Mouse (Mus musculus) cerebellum, adult (tissue): ENCODE measurements around the gene Wdr18.

Experiments
- ATAC-seq: cut with Nextera tagmentation; 2 replicates; pipeline ENCODE4 v1.9.2; 2017; ENCODE audit warnings: mild to moderate bottlenecking, moderate library complexity, mixed read lengths; ENCODE audit not compliant: insufficient number of reproducible peaks, low FRiP score, low TSS enrichment

Wdr18 gene

DNA sequence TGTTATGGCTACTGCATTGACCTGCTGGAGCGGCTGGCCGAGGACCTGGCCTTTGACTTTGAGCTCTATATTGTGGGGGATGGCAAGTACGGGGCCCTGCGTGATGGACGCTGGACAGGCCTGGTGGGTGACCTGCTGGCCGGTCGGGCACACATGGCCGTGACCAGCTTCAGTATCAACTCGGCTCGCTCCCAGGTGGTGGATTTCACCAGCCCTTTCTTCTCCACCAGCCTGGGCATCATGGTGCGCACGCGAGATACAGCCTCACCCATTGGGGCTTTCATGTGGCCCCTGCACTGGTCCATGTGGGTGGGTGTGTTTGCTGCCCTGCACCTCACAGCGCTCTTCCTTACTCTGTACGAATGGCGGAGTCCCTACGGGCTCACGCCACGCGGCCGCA is 14.1 kb downstream of the Wdr18 start:
- ATAC-seq = no peak

DNA sequence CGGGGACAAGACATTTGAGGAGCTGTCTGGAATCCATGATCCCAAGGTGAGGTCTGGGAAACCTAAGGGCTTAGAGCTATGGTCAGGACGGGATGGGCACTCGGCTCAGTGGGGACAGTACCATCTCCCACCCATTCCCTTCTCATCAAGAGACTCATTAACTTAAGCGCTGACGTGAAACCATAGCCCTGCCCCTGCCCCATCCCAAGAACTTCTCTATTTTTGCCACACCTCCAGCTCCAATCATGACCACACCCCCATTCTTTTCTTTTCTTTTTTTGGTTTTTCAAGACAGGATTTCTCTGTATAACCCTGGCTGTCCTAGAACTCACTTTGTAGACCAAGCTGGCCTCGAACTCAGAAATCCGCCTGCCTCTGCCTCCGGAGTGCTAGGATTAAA is 14.7 kb downstream of the Wdr18 start:
- ATAC-seq = no peak

DNA sequence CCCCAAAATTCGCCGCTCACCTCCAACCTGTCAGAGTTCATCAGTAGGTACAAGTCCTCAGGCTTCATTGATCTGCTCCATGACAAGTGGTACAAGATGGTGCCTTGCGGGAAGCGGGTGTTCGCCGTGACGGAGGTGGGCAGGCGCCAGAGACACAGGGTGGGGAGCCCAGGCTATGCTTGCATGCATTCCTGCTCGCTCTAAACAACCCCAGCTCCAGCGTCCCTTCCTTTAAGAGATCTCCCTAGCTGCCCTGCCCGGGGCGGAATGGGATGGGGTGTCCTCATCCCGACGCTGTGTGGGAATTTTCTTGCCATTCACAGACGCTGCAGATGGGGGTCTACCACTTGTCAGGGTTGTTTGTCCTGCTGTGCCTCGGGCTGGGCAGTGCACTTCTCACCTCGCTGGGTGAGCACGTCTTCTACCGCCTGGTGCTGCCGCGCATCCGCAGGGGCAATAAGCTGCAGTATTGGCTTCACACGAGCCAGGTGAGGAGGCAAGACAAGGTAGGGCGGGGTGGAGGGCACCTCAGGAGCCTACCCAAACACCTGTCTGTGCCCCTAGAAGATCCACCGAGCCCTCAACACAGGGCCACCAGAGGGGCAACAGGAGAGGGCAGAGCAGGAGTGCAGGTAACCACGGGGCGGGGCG is 16.2 kb downstream of the Wdr18 start:
- ATAC-seq = no peak

DNA sequence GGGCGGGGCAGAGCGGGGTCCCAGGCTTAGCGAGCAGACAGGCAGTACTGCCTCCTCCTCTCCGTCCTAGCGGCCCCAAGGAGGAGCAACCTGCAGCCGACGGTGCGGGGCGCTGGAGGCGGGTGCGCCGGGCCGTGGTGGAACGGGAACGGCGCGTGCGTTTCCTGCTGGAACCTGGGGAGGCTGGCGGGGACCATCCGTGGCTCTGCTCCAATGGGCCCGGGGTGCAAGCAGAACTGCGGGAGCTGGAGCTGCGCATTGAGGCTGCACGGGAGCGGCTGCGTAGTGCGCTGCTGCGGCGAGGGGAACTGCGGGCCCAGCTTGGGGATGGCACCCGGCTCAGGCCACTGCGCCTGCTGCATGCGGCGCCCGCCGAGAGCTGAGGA is 16.8 kb downstream of the Wdr18 start:
- ATAC-seq = no peak

DNA sequence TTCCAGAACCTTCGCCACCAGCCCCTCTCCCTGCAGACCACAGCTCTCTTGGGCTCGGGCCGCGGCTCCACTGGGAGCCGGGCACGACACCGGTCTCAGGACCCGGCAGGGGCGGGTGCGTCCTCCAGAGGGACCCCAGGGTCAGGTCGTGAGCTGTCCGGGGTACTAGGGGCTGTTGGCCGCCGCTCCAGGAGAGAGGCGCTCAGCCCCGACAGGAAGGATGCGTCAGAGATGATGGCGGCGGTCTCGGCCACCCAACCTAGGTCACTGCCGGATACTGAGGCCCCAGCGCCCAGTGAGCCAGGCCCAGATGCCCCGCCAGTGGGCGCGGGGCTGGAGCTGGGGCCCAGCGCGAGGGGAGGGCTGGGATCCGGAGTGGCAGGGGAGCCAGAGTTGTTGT is 17.4 kb downstream of the Wdr18 start:
- no peak for ATAC-seq

DNA sequence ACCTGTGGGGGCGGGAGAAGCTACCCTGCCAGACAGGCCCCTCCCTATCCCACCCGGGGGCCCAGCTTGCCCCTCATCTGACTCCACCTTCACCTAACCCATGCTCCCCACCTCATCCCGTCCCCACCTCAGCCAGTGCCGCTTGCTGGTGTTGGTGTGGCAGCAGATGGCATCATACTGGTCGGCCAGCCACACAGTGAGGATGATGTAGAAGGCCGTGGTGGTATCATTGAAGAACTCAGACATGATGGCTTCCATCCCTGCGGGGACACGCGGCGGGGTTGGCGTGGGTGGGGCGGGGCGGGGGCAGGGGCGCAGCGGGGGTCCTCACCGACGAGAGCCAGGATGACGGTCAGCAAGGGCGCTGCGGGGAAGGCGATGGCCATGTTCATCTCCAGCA is 18.1 kb downstream of the Wdr18 start:
- no peak for ATAC-seq

DNA sequence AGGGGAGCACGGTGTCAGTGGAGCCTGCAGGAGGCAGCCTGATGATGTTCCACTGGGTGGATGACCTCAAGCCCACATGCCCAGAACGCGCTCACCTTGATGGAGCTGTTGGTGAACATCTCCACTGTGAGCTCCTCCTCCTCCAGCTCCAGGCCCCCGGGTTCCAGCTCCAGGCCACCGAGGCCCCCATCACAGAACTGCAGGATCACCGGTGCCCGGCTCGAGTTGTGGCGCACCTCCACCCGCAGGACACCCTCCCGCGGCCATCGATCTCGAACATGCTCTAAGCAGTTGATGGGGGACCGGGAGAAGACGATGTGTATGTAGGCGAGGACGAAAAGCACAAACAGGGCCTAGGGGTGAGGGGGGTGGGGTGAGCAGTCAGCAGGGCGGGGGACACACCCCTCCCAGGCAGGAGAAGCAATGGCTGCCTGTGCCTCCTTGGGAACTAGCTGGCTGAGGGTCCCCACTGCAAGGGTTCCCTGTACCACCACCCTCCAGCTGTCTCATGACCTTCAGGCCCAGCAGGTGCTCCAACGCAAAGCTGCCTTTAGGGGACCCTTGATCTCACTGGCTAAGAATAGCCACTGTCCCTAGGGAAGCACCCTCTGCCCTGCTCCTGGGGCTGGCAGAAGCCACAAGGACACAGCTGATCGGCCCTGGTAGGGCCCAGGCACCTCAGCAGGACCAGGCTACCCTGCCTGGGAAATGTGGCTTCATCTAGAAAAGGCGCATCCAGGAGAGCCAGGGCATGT is 19.6 kb downstream of the Wdr18 start:
- no peak for ATAC-seq

DNA sequence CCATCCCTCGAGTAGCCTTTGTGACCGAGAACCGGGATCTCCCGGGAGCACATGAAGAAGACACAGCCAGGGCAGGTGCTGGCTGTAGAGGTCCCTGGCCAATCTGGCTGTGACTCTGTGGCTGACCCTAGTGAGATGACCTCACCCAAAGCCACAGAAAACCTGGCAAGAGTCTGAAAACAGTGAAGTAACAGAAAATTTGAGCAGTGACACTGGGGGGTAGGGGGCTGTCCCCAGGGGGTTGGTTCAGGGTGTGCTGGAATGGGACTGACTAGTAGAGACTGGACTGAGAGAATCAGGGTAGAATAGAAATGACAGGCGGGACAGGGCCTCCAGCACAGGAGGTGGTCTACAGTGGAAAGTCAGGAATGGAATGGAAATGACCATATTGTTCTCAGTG is 23.3 kb downstream of the Wdr18 start:
- no peak for ATAC-seq

DNA sequence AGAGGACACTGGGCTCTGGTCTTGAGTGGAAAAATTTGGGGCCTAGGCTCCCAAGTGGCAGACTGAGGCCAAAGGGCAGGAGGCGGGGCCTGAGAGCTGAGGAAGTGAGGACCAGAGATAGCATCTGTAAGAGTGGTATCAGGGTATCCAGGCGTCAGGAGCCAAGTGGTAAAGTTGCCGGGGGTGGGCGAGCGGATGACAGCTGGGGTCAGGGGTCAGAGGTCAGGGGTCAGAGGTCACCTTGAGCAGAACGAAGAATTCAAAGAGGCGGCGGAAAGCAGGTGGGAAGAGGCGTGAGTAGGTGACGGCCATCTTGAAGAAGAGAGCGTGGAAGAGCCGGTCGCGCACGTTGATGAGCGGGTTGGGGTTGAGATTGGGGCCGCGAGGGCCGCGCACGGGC is 23.7 kb downstream of the Wdr18 start:
- no peak for ATAC-seq

DNA sequence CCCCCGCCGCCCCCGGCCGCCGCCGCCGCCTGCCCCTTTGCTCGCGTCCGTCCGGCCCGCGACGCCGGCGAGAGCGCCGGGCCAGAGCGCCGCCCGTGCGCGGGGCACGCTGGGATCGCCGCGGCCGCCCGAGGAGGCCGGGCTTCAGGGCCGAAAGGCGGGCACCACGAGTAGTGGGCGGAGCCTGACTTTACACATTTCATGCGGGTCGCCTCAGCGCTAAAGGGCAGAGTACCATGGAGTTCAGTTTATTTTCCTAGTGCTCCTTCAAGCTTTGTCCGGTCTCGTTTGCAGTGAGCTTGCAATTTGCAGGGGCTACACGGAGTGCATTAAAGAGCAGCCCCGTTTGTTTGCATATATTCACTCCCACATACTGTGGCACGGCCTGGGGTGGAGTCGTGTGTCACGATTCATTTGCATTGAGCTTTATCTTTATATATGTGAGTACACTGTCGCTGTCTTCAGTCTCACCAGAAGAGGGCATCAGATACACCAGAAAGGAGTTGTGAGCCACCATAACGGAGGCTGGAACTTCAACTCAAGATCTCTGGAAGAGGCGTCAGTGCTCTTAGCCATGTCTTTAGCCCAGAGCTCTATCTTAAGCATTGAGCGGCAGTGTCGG is 24.4 kb downstream of the Wdr18 start, which contains the start of gene Tmem259:
Tmem259 (minus strand) TSS at position 136 of the 622 bp plus-strand sequence.
- ATAC-seq = peak; percentile 29

DNA sequence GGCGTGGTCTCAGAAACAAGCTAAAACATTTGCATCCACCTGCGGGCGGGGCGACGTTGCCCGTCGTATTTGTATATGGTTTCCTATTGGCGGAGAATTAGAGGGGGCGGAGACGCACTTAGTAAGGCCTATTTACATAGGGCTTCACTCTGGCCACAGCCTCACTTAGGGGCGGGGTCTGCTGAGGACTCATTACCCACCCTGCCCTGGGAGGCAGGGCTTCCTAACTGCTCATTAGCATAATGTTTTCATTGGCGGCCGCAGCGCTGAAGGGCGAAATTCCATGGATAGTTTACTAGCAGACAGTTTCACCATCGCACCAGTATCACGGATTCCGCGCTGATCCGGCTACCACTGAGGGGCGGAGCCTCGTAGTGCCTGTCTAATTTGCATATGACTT is 24.9 kb downstream of the Wdr18 start:
- ATAC-seq = peak; percentile 75

DNA sequence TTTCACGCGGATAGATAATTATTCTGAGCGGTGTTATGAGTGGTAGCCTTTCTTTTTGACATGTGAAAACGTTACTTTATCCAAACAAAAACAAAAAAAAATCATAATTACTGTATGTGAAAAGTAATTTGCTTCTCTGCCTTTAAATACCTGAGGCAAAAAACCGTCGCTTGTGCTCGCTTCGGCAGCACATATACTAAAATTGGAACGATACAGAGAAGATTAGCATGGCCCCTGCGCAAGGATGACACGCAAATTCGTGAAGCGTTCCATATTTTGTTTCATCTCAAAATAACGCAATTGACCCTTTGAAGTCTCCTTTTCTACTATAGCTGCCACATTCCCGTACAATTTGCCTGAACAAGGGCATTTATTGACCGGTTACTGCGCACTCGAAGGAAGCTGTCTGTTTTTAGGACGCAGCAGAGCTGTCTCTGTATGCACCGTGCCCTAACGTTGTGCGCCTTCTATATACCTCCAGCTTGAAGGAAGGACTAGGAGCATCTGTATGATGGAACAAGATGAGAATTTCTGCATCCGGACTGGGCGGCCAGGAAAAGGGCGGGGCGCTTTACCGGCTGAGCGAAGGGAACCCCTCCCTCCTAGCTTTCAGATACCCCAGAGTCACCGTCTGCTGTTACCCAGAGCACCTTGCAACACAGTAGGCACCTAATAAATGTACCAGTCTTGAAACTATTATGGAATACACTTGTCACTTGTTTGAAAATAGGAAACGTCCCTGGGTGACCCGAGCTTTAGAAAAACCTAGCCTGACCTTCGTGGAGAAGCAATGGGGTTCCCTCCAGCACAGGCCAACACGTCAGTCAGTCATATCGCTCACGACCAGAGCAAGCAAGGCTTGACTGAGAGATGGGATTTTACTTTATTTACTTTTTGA is 25.6 kb downstream of the Wdr18 start:
- ATAC-seq = peak; percentile 11; the same call in 1 of the 2 replicates

DNA sequence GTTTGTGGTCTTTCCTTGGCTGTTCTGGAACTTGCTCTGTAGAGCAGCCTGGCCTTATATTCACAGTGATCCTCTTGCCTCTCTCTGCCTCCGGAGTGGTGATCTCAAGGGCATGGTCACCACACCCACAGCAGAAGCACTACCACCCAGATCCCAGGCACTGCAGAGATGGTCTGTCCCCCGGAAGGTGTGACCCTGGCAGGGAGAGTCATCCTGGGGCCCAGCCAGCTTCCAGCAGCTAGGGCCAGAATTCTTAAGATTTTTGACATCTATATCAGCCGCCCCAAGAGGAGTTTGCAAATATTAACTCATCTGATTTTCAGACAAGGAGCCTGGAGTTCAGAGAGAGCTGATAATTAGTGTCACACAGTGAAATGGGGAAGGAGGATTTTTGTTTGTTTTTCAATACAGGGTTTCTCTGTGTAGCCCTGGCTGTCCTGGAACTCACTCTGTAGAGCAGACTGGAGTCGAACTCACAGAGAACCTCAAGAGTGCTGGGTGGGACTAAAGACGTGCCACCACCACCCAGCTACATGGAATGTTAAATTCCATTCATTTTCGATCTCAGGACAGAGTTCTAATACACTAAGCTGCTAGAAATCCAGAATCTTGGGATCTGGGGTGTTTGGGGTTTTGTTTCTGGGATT is 26.4 kb downstream of the Wdr18 start:
- ATAC-seq = no peak

DNA sequence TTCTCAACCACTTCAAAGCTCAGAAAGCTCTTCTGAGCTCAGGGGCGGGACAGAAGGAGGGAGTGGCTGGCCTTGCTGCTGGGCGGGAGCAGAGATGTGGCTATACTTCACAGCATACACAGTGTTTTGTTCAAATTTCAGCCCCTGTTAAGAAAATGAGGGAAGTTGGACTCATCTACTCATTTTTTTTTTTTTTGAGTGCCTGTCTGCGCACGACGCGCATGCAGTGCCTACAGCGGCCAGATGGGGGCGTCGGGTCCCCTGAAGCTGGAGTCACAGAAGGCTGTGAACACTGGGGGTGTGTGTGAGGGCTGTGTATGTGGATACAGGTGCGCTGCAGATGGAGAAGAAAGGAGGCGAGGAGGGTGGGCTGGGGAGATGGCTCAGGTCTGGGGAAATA is 27.0 kb downstream of the Wdr18 start:
- no peak for ATAC-seq

DNA sequence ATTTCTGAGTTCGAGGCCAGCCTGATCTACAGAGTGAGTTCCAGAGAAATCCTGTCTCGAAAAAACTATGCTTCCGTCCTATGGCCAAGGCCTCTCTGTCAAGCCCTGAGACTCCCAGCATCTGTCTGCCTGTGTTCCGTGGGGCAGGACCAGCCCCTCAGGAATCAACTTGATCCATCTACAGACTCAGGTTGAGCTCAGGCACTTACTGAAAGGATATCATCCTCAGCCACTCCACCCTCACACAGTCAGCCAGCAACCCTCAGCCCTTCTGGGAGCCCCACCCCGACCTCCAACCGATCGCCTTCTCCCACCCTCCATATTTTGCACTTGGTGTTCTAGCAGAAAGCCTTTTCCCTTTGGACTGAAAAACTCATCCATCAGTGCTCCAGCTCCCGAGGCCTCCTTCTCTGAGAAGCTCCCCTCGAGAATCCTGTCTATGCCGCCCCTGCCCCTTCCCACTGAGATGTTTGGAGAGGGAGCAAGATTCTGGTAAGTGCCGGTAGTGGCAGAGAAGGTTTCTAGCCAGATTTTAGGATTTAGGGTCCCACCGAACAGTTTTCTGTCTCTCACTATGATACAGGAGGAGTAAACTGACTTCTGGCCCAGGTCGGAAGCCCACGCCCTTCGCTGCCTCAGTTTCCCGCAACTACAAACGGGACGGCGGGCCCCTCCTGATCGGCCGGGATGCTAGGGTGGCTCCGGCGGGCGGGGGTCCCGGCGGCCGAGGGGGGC is 28.0 kb downstream of the Wdr18 start:
- ATAC-seq = no peak

DNA sequence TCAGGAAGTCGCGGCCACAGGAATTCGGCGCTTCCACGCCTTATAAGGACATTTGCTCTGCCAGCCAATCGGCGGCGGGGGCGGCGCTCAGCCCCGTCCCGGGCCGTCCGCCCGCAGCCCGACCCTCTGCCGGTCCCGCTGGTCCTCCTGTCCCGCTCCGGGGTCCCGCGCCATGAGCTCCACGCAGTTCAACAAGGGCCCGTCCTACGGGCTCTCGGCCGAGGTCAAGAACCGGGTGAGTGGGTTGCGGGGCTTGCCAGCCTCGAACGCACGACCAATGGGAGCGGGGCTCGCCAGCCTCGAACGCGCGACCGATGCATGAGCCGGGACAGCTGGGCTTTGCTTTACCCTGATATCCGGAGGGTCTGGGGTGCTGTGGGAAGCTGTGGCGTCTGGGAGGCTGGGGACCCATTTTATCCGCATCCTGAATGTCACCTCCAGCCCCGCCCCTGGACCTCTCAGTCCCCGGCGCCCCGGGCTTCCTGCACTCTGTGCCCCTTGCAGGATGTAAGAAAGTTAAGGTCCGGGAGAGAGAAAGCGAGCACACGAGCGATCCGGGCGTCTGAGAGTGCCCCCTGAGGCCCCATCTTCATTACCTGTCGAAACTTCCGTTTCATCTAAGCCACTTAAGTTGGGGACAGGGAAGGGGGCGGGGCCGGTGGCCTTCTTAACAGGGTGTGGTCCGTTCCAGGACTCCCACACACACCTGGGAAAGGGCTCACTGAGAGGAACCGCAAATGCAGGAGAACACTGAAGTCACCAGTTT is 28.7 kb downstream of the Wdr18 start, which contains the start of gene Cnn2:
Cnn2 (plus strand) TSS at position 79 of the 766 bp plus-strand sequence.
- no peak for ATAC-seq

DNA sequence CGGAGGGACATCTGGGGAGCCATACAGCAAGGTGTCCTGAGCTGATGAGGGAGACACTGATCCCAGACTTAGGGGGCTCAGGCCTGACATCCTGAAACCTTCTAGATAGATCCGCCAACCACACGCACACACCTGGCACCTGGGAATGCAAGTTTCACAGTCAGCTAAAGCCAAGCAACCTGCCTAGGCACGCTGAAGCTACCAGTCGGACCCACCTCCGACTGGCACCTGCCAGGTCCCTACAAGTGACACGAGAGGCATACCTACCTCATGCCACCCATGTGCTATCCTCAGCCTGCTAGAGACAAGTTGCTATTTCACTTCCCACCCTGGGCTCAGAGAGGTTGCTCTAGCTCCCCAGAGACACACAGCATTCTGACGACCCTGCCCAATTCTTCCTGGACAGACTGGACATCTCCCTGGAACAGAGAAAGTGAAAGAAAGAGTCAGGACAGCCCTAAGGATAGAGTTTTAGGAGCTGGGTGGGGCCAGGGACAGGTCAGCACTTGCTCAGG is 29.4 kb downstream of the Wdr18 start:
- no peak for ATAC-seq

DNA sequence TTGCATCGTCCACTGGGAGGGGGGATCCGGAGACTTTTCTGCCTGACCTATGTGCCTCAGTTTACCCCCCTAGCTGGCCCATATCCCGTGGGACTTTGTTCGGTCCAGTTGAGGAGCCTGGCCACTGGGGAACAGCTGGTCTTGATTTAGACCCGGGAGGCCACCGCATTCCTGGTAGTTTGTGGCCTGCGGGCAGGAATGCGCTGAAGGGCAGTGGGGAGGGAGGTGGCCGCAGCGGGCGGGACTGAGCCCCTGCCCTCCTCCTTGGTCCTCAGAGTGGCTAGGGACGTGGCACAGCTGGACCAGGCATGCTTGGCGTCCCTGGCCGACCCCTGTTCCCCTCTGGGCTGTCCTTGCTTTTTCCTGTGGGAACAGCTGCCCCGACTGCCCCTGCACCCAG is 29.9 kb downstream of the Wdr18 start:
- ATAC-seq = no peak
